Mouse (Mus musculus): ENCODE data around the gene Creld2. TPM values are rescaled to one million over a fixed set of nuclear protein-coding genes. Genes with fewer than 3 reads are reported as not detected.

Gene Creld2
- total RNA-seq, 2 experiments from 2014 or later = 26.6 to 34.4 TPM

DNA sequence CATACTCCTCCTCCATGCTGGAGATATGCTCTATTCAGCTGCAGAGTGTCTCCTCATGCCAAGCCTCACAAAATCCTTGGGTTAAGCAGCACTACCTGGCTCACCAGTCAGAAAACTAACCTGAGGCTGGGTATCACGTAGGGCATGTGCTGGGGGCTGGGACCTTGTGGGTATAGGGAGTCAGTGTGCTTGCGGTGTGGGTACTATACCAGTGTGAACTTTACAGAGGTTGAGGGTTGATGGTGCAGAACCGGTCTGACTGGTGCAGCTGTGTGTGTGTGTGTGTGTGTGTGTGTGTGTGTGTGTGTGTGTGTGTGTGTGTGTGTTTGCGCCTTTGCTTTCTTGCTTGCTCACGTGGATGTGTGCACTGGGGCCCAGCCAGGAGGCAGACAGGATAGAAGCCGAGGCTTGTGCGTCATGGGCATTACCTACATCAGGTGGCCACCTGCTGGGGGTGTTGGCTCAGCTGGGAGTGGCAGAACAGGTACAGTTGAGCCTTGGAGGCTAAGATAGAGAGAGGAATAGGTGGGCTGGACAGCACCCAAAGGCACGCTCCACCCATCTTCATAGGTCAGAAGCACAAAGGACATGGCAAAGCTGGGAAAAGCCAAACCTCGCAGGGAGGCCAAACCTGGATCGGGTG, 32.2 kb downstream of the Creld2 start:
- no peak for DNase-seq

- no peak for DNase-seq
Measured at GRCm38 (mm10) chr15:88853106-88853505, 33.7 kb downstream of the Creld2 start.

DNA sequence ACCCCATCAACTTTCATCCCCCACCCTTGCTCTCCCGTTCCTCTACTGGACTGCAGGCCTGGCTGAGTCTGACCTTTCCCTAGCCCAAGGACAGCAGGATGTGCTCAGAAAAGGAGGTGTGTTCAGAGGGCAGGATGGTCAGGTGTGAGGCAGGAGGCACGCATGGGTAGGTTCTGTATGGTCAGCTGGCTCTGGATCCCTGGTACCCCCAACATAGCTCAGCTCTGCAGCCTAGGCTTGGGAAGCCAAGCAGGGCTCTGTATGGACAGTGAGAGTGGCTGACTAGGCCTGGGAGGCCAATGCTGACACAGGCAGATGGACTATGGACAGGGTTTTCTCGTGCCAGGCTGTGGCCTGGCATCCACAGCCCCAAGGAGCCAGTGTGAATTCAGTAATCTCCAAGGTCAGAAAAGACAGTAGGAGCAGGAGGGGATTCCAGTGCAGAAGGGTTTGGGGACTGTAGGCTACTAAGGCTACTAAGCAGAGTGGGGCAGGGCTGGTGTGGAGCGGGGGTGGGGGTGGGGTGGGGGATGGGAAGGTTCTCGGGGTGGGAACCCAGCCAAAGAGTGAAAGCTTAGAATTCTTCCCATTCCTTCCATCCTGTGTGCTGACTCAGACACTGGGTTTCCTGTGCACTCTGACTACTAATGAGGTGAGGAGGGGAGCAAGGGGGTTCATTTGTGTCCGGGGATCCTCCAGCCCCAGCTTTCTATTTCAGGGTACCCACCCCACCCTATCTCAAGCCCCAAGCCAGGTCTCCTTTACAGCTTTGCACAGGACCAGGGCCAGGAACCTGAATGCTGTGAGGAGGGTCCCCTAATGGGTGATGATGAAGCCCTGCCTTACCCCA, 34.9 kb downstream of the Creld2 start:
- peak; percentile 45 for DNase-seq

DNA sequence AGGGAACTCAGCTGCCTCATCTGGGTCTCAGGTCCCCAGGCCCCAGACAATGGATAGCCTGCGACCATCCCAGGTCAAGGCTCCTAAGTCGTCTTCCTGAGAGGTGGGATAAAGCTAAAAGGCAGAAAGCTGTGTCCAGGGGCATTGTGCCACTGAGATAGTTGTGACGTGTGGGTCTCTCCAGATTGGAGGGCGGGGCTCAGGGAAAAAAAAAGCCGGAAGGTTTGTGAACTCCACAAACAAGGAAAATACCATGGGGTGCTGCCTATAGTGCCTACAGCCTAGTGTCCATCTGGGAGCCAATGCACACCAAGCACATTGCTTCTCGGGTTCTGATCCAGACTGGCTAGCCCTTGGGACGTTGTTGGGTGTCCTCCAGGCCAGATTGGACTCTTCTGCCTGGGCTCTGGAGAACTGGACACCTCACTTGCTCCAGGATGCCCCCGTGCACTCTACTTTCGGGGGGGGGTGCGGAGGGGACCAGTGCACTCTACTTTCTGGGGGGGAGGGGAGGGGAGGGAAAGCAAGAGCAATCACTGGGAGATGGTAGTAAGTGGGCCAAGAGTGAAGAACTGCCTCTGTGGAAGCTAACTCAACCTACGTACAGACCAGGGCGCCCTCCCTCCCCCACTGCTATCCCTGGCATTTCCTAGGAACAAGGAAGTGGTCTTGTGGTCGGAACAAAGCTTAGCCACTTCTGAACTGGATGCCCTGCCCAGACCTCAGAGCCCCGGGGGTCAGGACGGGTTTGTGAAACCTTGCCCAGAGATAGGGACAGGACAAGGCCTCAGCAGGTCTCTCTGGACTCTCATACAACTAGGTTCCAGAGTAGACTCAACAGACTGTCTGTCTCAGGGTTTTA, 35.8 kb downstream of the Creld2 start:
- no peak for DNase-seq

DNA sequence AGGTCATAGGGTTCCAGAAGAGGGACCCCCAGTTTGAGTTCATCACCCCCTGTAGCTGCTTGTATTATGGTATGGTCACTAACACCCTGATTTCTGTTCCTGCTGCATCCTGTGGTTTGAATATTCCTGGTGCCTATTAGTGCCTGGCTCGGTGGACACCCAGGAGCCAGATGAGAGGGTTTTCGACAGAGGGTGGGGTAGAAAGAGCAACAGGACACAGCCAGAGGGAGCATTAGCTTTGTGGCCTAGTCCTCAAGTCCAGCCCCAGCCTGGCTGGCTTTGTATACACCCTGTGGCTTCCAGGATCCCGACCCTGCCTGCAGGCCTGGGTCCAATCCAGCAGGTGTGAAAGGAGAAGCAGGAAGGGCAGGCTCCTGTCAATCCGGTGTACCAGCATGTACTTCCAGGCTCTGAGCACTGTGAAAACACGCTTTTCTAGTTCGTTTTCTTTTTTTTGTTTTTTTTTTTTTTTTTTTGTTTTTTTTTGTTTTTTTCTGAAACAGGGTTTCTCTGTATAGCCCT, 36.5 kb downstream of the Creld2 start:
- DNase-seq = no peak

- no peak for DNase-seq
Measured at GRCm38 (mm10) chr15:88856613-88857012, 37.2 kb downstream of the Creld2 start.

GRCm38 (mm10) chr15:88857361-88857760, 37.9 kb downstream of the Creld2 start:
- DNase-seq = no peak

DNA sequence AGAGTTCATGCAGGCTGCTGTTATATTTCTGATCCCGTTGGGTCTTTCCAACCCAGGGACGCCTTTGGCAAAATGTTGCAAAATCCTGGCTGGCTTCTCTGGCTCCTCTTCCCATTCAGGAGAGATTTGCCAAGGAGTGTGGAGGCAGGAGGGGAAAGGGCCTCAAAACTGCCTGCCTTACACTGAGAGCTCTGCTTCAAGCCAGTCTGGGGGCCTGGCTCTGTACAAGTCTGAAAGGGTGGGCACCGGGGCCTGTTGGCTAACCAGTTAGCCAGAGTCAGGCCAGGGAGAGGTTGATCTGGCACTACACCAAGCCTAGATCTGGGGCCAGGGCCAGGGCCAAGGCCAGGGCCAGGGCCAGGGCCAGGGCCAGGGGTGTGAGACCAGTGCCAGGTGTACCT, 38.7 kb downstream of the Creld2 start:
- DNase-seq = peak; percentile 76

DNA sequence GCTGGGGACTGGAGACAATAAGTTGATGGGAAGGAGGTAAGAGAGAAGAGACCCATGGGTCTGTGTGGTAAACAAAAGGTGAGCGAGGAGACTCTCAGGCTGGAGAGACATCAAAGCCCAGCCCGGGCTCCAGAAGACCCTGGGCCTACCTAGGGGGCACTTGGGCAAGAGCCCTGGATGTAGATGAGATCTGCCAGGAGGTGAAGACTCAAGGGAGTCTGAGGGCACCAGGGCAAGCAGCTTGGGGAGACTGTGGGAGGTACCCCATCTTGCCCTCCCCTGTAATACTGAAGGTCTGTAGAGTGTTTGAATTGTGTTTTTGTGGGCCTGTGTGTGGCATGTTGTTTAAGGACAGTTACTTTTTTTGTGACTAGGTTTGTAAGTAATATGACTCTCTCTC, 39.3 kb downstream of the Creld2 start:
- DNase-seq = no peak

DNA sequence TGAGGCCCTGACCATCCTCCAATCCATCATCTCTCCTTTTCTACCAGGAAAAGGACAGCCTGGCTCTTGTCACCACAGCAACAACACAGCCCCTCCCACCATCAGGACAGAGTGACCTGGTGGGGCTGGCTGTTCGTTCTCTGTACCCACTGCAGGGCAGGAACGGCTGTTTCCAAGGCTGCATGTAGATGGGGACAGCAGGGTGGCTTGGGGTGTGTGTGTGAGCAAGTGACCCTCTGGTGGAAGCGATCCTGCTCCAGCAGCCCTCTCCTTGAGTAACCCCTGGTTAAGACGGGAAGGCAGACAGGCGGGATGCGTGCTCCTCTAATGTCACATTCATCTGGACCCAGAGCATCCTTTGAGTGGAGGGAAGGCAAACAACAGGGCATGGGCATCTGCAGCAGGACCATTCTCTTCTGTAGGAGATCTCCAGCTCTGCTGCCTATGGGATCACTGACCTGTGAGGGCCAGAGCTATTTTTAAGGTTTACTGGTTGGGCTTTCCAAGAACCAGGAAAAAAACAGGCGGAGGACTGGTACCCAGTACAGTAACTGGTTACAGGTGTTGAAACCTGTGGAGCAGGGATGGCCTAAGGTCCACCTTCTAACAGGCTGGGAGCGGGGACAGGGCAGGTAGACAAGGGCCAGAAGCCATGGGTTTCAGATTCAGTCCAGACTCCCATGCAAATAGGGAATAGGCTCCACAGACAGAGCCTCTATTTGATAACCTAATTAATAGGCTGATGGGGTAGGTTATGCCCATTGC, 39.9 kb downstream of the Creld2 start:
- no peak for DNase-seq

DNA sequence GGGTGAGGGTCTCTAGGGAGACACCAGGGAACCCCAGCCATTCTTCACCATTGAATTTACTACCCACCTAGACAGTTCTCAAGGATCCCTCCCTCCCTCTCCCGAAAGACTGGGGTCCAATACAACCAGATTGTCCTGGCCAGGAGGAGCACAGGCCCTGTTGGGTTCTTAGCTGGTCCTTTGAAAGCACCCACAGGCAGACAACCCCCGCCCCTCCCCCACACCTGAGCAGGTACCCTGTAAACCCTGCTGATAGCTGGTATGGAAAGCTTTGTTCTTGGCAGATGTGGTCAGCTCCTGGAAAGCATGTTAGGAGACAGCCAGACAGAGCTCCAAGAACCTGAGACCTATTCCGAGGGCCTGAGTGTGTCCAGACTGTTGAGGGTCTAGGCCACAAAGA, 41.3 kb downstream of the Creld2 start:
- DNase-seq = no peak

DNA sequence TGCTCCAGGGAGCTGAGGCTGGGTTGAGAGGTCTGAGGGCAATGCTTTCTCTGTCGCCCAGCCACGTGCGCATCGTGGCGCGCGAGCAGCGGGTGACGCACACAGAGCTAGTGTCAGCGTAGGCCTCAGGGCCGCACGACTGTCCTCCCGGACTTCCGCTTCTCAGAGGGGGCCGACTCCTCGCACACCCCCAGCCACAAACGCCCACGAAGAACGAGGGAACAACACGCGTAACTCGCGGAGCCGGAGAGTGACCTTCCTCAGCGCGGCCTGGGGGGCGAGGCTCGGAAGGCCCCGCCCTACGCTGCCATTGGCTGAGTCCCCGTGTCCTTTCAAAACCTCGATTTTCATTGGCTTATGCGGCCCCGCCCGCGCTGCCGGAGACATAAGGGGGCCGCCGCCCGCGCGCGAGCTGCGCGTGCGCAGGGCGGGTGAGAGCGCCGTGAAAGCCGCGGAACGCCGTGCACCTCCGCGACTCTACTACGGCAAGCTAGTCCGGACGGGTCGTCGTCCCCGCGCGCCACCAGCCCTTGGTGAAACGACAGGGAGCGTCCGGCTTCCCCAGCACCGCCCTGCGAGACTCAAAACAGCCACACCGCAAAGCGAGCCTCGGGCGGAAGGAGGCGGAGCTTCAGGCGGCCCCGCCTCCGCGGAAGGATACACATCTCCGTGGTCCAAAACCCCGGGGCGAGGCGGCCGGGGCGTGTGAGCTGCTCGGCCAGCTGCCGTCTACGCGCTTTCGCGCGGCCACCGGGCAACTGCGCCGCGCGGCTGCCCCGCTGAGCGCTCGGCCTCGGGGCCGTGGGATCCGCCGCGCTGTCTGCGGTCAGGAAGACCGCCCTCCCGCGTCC, 42.6 kb downstream of the Creld2 start, which contains the start of gene Pim3:
TSS of gene Pim3 (plus strand) at position 415 of the 851 bp plus-strand sequence.
- peak; percentile 98 for DNase-seq

DNA sequence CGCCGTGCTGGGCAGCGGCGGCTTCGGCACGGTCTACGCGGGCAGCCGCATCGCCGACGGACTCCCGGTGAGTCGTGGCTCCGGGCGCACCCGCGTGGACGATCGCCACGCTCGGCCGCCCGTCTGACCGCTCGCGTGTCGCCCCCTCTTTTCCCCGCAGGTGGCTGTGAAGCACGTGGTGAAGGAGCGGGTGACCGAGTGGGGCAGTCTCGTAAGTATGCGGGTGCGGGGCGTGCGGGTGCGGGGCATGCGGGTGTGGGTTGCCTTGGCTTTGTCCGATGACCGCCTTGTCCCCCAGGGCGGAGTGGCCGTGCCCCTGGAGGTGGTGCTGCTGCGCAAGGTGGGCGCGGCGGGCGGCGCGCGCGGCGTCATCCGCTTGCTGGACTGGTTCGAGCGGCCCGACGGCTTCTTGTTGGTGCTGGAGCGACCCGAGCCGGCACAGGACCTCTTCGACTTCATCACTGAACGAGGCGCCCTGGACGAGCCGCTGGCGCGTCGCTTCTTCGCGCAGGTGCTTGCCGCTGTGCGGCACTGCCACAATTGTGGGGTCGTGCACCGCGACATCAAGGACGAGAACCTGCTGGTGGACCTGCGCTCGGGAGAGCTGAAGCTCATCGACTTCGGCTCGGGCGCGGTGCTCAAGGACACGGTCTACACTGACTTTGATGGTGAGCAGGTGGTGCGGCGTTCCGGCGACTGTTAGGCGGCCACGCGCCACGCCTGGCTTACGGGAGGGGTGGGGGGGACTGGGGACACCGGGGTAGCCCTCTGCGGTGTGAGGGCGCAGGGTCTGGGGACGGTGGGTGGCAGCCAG, 43.6 kb downstream of the Creld2 start:
- peak; percentile 69 for DNase-seq

GRCm38 (mm10) chr15:88863695-88864231, 44.3 kb downstream of the Creld2 start:
- peak; percentile 94 for DNase-seq

DNA sequence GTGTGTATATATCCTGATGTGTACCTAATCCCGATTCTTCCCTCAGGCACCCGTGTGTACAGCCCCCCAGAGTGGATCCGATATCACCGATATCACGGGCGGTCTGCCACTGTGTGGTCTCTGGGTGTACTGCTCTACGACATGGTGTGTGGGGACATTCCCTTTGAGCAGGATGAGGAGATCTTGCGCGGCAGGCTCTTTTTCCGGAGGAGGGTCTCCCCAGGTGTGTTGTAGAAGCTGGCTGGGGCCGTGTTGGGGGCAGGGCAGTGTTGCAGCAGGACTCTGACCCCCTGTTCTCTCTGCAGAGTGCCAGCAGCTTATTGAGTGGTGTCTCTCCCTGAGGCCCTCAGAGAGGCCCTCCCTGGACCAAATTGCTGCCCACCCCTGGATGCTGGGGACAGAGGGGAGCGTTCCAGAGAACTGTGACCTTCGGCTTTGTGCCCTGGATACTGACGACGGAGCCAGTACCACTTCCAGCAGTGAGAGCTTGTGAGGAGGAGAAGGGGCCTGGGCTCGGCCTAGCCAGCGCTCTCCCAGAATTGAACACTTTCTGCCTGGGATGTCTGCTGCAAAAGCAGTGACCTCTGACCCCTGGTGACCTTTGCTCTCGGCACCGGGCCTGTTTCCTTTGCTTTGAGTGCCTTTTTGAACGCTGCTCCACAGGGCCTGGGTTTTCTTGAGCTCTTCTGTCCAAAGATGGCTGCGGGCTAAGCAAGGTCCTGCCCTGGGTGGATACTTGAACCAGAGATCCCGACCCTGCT, 45.0 kb downstream of the Creld2 start:
- peak; percentile 60 for DNase-seq

DNA sequence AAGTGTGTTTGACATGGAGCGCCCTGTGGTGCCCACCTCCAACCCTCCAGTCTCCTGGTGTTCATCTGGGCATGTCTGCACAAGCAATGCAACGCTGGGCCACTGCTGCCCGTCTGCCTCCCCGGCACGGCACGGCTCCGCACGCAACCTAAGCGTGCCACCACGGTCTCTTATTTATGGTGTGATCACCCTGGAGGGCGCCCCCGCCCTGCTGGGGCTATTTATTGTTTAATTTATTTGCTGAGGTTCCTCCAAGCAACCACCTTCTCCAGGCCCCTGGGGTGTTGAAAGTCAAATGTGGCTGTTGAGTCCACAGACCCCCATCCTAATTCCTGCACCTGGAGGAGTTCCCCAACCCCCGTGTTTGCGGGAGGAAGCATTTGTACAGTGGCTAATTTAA, 45.6 kb downstream of the Creld2 start:
- DNase-seq = no peak

DNA sequence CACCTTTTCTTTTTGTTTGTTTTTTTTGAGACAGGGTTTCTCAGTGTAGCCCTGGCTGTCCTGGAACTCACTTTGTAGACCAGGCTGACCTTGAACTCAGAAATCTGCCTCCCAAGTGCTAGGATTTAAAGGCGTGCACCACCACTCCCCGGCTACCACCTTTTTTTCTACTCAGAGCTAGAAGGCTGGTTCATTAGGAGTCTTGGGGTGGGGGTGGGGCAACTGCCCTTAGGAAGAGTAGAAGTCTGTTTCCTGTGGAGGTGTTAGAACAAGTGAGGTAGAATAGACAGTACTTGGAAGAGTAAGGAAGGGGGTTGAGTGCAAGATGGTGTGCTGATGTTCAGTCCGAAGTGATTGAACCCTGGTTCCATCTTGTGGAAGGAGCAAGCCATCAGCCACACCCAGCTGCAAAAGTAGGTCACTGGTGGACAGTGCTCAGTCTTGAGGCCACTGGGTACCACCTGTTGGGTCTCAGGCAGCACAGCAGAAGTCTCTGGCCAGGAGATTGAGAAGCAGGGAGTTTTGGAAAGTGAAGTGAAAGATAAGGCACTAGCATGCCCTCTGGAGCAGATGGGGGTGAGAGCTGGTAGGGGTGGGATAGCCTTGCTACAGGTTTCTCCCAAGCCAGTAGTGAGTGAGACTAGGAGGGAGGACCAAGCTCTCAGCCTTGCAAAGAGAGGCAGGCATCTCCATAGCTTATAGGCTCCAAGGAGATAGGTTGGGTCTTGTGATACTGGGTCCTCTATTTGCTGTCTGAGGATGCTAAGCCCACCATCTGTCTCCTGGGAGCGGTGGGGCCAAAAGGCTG, 46.6 kb downstream of the Creld2 start:
- no peak for DNase-seq

GRCm38 (mm10) chr15:88866934-88867356, 47.5 kb downstream of the Creld2 start:
- peak; percentile 58 for DNase-seq

All from adrenal gland, postnatal 10 days (tissue).